Mouse (Mus musculus): ENCODE measurements around the gene Cep44. TPM values are rescaled to one million over a fixed set of nuclear protein-coding genes. Genes with fewer than 3 reads are reported as not detected.

Gene Cep44
- 19.4 and 25.5 TPM in 2 replicates for polyA plus RNA-seq (2012; rRNA removed)

DNA sequence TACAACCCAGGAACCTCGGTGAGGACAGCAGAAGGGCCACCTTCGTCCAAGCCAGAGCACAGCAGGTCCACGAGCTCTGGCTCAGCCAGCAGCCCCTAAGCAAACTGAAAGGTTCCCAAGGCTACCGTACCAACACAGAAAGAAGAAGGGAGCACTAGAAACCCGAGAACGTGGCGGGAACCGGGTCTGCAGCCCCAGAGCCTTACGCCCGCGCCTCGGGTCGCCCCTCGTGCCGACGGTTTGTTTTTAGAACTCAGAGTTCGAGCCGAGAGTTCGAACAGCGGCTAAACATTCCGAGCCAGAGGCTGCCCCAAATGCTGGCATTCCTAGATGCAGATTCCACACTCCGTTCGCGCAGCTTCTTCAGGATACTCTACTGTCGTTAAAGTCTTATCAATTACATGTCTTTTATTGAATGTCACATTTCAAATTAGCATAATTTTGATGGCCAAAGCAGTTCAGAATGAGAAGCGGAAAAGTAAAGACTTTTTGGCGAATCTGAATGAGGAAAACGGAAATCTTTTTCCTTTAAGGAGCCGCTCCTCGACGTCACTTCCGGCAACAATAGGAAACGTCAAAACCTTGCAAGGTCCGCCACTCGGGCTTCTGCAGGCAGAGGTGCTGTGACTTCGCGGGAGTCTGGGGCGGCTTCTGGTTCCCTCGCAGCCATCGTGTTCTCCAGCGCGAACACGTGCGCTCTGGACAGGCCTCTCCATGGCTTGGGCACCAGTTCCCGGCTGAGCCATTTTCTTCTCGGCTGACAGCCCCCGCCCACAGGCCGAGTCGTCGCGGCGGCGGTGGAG, at the start of gene Cep44, which contains the start of gene Fbxo8:
Gene Cep44, minus strand, starts transcription at position 490 of the 803 bp plus-strand sequence.
Gene Fbxo8, plus strand, starts transcription at position 533 of the 803 bp plus-strand sequence.
- DNase-seq (ENCODE audit: low spot score), result peak; percentile 62

DNA sequence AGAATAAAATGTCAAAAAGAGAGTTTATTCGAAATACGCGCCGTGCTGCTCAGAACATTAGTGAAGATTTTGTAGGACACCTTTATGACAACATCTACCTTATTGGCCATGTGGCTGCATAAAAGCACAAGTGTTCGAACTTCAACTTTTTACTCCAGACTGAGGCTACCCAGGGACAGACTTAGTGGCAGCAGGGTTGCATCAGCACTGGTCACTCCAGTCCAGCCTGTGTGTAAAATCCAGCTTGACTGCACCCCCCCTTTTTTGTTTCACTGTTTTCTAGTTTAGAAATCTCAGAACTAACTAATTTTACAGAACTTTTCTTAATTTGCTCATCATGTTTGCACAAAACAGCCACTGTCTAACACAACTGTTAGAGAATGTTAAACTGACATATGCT, 40.7 kb upstream of the Cep44 start:
- DNase-seq (ENCODE audit: low spot score), result no peak

DNA sequence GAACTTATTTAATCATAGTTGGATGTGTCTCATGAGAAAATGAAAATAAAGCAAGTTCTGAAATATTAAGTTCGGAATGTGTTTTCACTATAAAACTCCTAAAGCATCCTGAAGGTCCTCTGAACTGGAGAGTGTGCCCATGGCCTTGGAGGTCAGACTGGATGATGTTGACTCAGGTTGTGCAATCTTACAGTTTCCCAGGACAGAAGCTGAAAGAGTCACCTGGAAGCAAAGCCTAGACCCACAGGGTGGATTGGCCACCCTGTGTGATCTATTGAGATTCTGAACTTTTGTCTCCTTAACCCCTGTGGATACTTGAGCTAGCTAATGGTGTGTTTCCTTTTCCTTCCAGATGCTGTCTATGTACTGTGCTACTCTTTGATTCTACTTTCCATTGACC, 40.2 kb upstream of the Cep44 start:
- no peak for DNase-seq (ENCODE audit: low spot score)

DNA sequence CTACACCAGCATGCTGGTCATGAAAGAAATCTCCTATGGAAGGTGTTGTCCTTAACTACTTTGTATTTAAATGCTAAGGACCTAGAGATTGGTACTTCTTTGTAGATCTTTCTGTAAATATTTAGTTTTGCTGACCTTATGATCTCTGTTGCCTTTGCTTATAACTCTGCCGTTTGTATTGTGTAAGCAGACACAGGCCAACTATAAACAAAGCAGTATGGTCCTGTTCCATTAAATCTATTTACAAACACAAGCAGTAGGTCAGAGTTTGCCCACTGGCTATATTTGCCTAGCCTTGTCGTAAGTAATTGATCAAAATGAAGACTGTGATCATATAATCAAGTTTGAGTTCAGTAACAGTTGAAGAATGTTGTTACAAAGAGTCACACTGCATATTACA, 38.2 kb upstream of the Cep44 start:
- no peak for DNase-seq (ENCODE audit: low spot score)

DNA sequence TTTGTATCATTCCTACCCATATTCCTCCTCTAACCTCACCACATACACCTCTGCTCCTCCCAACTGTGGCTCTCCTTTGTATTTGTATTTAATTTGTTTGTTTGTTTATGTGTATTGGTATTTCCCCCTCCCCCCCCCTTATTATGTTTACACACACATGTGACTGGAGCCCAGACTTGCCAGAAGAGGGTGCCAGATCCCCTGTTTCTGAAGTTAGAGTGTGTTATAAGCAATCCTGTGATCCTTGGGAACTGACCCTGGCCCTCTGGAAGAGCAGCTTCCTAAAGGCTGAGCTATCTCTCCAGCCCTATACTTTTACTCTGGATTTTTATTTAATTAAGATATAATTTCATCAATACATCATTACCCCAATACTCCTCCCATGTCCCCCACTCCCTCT, 32.0 kb upstream of the Cep44 start:
- DNase-seq (ENCODE audit: low spot score), result no peak

DNA sequence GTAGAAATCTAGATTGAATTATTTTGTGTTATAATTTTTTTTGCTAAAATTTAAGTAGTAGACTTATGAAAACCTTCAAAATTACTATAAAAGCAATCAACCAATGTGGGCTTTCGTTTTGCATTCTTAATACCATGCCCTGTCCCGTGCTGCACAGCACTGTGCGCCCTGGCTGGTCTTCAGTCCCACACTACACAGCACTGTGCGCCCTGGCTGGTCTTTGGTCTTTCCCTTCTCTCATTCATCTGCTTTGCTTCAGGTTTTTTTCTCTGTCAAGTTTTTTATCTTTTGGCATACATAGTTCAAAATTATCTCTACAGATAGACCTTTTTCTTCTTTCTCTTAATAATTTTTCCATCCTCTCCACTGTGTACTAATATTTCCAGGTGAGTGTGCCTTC, 30.1 kb upstream of the Cep44 start:
- no peak for DNase-seq (ENCODE audit: low spot score)

DNA sequence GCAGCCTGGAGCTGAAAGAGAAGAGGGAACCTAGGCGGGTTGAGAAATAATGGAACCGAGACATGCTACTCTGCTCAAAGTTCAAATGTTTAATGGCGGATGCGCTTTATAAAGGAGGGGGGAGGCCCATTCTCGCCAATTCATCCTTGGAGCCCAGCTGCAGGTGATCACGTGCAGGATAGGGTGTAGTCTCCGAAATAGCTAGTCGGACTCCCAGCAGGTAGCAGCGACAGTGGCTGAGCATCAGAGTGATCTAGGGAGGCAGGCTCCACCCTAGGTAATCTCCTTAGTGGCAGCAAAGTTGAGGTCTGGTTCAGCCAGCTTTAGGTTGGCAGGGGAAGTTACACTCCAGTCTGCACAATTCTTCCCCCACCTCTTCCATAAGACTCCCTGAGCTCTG, 16.0 kb upstream of the Cep44 start:
- DNase-seq (ENCODE audit: low spot score), result no peak

DNA sequence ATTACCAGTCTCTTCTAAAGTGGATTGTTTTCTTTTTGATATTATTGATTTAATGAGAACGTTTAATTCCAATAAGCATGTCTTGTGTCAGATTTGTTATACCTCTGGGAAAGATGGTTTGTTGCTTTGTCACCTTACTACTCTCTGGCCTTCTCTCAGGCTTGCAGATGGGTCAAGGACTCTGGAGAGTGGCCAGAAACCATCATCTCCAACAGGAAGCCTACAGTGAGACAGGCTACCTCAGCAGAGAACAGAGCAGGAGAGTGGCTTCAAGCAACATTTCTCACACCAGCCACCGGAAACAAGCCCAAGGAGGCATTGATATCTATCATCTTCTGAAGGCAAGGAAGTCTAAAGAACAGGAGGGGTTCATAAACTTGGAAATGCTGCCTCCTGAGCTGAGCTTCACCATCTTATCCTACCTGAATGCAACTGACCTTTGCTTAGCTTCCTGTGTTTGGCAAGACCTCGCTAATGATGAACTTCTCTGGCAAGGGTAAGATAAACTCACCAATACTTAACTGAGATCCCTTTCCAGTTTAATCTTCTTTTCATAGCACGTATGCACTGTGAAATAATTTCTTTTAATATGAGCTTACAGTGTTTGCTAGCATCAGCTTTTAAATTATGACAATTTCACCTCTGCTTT, 13.7 kb upstream of the Cep44 start:
- no peak for DNase-seq (ENCODE audit: low spot score)

DNA sequence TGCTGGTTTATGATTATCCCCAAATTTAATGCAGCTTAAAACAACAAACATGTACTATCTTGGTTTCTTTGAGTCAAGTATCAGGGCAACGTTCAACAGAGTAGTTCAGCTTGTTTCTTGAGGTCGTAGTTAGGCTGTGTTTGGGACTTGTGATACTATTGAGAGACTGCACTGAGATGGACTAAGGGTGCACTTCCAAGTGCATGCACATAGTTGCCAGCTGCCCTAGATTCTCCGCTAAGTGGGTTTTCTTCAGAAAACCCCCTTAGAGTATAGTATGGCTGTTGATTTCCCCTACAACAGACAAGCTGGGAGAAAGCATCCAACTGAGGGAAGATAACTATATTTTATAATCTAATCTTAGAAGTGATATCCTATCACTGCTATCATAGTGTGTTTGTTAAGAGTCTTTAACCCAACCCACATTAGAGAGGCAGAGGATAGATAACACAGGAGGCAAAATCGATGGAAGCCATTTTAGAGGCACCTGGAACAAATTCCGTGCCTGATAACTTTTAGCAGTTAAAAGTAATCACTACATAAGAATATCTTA, 1.8 kb upstream of the Cep44 start:
- no peak for DNase-seq (ENCODE audit: low spot score)

DNA sequence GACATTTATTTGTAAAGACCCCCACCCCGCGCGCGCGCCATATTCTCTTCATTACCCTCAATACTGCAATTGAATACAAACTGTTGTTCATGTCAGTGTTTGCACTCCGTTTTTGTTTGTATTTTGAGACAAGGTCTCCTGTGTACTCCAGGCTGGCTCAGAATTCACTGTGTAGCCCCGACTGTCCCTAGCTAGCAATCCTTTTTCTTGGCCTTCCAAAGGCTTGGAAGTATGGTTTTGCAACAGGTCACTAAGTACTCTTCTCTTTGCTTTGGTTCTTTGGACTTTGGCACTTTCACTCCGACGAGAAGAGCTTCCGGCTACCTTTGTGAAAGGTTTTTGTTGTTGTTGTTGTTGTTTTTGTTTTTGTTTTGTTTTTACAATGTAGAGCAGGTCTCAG, 1.2 kb upstream of the Cep44 start:
- no peak for DNase-seq (ENCODE audit: low spot score)

DNA sequence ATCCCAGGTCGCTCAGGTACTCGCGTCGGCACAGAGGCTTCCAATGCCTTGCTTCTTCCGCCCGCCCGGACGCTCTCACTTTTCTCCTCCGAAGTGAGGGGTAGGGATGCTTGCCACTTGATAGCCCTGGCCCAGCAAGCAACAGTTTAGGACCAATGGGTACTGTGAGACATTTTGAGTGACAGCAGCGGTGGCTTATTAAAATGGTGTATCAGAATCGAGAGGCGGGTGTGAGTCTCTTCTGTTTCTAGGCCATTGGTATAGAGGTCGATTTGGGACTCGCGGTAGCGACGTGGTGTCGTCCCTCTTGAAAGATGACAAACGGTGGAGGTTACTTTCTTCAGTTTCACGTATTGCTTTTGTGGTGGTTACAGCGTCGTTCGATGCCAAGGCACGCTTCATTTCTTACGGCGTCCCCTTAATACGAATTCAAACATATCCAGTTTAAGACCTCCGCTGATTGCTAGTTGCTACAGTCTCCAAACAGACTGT, 560 bp upstream of the Cep44 start:
- peak; percentile 38 for DNase-seq (ENCODE audit: low spot score)

DNA sequence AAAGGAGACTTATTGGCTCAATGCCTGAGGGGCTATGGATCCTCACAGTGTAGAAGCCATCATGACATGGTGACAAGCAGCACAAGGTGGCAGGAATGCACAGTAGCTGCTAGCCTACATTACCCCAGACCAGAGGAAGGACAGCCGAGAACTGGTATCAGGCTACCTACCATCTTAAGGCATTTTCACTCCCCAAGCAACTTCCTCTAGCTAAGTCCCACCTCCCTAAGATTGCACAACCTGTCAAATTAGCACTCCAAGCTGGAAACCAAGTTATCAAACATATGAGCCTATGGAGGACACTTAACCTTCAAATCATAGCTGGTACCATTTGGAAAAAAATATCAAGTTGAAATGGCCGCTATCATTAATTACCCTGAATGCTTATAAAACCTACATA, 3.0 kb downstream of the Cep44 start:
- no peak for DNase-seq (ENCODE audit: low spot score)

DNA sequence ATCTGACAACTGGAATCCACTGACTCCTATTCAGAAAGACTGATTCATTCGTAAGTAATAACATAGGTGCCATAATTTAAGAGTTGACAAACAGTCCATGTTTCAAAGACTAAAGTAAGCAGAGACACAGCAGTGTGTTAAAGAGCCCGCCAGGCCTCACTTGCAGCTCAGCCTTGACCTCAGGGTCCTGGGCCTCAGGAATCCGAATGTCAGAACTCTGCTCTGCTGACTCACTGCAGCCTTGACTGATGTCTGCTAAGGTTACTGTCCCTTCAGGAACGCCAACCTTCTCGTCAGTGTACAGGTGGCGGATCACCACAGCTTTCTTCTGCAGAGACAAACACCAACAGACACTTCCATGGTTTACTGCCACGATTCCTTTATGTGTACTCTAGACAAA, 10.1 kb downstream of the Cep44 start:
- no peak for DNase-seq (ENCODE audit: low spot score)

DNA sequence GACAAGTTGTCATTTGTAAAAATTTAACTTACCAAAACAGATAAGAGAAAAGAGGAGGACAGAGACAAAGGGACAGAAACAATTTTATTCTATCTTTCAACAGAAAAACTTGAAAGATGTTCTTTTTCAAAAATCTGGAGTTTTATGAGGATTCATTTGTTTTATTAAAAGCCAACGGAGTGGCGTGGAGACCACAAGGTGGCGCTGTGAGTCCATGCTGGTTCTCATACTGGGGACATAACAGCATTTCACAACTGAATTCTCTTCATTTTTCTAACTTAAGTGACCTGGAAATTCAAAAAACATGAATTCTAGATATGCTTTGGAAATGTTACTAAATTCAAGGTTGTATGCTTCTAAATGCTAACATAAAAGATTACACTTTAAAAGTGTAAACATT, 20.5 kb downstream of the Cep44 start:
- DNase-seq (ENCODE audit: low spot score), result no peak

DNA sequence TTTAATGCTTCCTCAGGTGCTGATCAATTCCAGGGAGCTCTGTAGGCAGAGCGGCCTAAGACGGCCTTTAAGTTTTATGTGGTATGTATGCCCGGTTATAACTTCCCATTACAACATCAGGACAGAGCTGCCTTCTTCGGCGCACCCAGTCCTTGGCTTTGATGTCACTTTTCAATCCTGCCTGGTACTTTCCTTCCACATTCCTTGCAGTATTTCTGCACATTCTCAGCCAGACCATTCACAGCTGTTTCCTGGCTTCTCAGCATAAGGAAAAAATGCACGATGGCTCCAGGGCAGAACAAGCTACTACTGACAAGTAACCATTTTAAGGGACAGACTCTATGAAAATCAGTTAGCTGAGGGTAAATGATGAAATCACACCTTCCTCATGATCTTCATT, 22.0 kb downstream of the Cep44 start:
- no peak for DNase-seq (ENCODE audit: low spot score)

DNA sequence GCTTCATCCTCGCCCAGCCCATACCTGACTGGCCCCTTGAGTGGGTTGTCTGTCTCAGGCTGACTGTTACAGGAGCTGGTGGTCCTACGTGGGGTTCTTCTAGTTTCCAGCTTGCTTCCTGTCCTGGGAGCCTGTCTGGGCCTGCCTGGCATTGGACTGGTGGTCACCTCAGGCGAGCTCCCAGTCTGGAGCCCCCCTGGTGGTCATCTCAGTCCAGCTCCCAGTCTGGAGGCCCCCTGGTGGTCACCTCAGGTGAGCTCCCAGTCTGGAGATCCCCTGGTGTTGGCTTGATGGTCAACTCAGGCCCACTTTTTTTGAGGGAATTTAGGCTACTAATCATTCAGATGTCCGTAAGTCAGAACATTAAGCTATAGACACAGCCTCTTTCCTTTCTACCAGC, 29.8 kb downstream of the Cep44 start:
- no peak for DNase-seq (ENCODE audit: low spot score)

DNA sequence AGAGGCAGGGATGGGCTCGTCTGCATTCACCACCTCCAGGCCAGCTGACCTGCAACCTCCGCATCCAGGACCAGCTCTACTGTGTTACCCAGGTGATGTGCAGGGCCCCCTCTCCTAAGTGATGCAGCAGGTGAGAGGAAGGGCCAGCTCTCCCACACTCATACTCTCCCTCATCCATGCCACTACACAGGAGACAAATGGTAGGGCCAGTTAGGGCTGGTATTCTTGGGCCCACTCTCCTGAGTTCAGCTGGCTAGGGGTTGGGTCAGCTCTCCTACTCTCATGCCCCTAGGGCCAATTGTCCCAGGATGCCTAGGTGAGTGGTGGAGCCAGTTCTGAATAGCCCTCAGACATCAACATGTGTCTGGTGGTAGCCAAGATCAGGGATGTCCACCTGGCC, 30.6 kb downstream of the Cep44 start:
- DNase-seq (ENCODE audit: low spot score), result no peak

DNA sequence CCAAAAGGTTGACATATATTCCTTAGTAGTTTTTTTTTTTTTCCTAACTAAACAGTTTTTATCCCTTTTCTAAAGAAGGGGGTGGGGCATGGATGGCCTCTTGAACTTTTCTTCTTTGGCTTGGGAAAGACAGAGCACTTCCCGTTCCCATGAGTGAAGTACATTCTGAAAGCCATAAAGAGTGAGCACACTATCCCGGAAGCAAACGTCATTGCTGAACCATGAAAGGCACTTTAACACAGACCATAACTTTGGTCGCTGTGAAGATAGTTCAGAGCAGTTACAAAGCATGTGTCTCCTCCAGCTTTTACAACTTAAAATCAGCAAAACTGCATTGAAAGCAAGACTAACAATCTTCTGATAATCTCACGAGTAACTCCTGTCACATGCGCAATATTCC, 32.0 kb downstream of the Cep44 start:
- no peak for DNase-seq (ENCODE audit: low spot score)

DNA sequence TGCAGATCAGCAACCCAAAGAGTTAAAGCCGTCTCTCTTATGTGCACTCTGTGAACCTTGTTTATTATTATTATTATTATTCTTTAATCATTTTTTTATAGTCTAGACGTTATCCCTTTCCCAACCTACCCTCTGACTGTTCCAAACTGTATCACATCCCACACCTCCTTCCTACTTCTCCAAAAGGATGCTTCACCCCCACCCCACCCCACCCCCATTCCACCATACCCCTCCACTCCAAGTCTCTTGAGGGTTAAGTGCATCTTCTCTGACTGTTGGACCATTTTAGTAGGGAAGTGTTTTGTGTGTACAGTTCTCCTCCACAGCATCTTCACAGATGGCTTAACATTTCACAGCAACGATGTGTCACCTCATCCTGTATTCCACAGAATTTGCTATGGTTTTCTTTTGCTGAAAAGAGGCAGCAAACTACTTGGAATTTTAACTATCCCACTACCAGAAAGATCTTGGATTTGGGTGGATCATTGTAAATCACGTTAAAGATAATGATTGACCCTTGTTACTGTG, 41.8 kb downstream of the Cep44 start:
- no peak for DNase-seq (ENCODE audit: low spot score)

DNA sequence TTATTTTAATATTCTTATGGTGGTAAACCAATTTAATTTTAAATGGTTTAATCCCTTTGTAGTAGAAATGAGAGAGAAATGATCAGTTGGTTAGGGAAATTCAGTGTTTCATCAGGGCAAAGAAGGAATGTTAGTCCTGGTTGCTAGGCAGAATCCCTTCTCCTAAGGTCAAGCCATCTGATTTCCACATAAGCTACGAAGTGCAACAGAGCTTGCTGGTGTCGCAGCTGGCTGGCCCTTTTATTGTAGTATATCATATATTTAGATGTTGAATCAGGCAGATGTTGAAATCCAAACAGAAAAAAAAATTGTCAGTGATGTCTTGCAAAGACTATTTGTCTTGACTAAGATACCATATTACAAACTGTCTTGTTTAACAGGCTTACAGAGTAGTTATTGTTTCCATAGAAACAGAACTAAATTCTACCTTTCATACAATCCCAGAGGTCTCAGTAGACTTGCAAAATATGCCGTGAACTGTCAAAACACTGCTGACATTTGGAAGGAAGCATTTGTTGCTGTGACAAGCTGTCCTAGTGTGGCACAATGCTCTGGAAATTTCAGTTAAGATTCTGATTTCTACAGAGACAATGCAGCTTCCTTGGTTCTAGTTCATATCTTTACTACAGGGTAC, 42.4 kb downstream of the Cep44 start:
- DNase-seq (ENCODE audit: low spot score), result no peak

DNA sequence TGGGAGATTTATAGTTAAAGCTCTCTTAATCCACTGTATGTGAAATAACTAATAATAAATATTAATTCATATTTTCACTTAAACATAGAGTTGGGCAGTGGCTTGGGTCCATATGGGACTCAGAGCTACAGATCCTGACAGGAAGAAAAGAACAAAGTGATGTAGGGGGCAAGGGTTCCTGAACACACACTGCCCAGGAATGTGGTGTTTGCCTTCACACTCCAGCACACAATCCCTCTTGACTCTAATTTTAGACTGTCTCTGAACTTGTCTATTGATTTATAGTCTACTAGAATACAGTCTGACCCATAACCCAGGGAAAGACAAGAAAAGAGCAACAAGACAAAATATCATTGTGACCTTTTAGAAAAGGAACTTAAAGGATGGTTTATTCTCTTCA, 48.9 kb downstream of the Cep44 start:
- no peak for DNase-seq (ENCODE audit: low spot score)

DNA sequence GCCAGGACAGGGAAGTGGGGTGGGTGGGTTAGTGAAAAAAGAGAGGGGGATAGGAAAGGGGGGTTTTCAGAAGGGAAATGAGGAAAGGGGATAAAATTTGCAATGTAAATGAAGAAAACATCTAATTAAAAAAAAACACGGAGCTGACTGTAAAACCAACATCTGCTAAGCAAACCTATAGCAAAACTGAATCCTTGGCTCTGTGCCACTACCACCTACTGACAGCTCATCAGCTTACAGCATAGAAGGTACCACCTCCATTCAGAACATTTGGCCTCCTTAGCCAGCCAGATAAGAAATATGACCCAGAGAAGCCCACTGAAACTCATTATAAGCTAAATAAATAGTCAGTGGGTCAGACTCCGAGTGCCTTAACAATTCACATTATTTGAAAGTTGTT, 61.4 kb downstream of the Cep44 start:
- no peak for DNase-seq (ENCODE audit: low spot score)
